Mouse (Mus musculus): ENCODE measurements around the gene Col6a2.

The Col6a2 gene

GRCm38 (mm10) chr10:76636026-76636425 lies 12.6 kb upstream of the Col6a2 start:
- DNase-seq (ENCODE audit: low spot score), result no peak

GRCm38 (mm10) chr10:76634584-76634983 lies 11.2 kb upstream of the Col6a2 start:
- no peak for DNase-seq (ENCODE audit: low spot score)

GRCm38 (mm10) chr10:76634094-76634571 lies 10.7 kb upstream of the Col6a2 start:
- no peak for DNase-seq (ENCODE audit: low spot score)

GRCm38 (mm10) chr10:76632630-76633029 lies 9.2 kb upstream of the Col6a2 start:
- DNase-seq (ENCODE audit: low spot score), result no peak

GRCm38 (mm10) chr10:76630657-76631056 lies 7.2 kb upstream of the Col6a2 start:
- DNase-seq (ENCODE audit: low spot score), result no peak

GRCm38 (mm10) chr10:76627714-76628113 lies 4.3 kb upstream of the Col6a2 start:
- DNase-seq (ENCODE audit: low spot score), result no peak

- DNase-seq (ENCODE audit: low spot score), result no peak
Measured at GRCm38 (mm10) chr10:76624903-76625302, 1.5 kb upstream of the Col6a2 start.

GRCm38 (mm10) chr10:76623734-76624133 lies 304 bp upstream of the Col6a2 start:
- no peak for DNase-seq (ENCODE audit: low spot score)

GRCm38 (mm10) chr10:76622411-76622810 lies 1.0 kb downstream of the Col6a2 start:
- no peak for DNase-seq (ENCODE audit: low spot score)

GRCm38 (mm10) chr10:76612473-76612872 lies 11.0 kb downstream of the Col6a2 start:
- DNase-seq (ENCODE audit: low spot score), result no peak

GRCm38 (mm10) chr10:76602690-76603089 lies 20.7 kb downstream of the Col6a2 start:
- no peak for DNase-seq (ENCODE audit: low spot score)

- no peak for DNase-seq (ENCODE audit: low spot score)
Measured at GRCm38 (mm10) chr10:76596338-76596737, 27.1 kb downstream of the Col6a2 start.

GRCm38 (mm10) chr10:76590197-76590596 lies 33.2 kb downstream of the Col6a2 start:
- DNase-seq (ENCODE audit: low spot score), result no peak

- DNase-seq (ENCODE audit: low spot score), result no peak
Measured at GRCm38 (mm10) chr10:76586190-76586589, 37.2 kb downstream of the Col6a2 start.

- no peak for DNase-seq (ENCODE audit: low spot score)
Measured at GRCm38 (mm10) chr10:76584138-76584537, 39.3 kb downstream of the Col6a2 start.

GRCm38 (mm10) chr10:76576920-76577319 lies 46.5 kb downstream of the Col6a2 start:
- DNase-seq (ENCODE audit: low spot score), result no peak

GRCm38 (mm10) chr10:76575374-76575773 lies 48.1 kb downstream of the Col6a2 start, which contains the start of gene Ftcd:
TSS of gene Ftcd (plus strand) at chr10:76575648.
- no peak for DNase-seq (ENCODE audit: low spot score)

- no peak for DNase-seq (ENCODE audit: low spot score)
Measured at GRCm38 (mm10) chr10:76572151-76572550, 51.3 kb downstream of the Col6a2 start.

- DNase-seq (ENCODE audit: low spot score), result no peak
Measured at GRCm38 (mm10) chr10:76571070-76571469, 52.4 kb downstream of the Col6a2 start.

- no peak for DNase-seq (ENCODE audit: low spot score)
Measured at GRCm38 (mm10) chr10:76569996-76570685, 53.3 kb downstream of the Col6a2 start.

- no peak for DNase-seq (ENCODE audit: low spot score)
Measured at GRCm38 (mm10) chr10:76561972-76562371, 61.5 kb downstream of the Col6a2 start, which contains the start of gene Spatc1l. TSS of gene Spatc1l (plus strand) at chr10:76562272.

- DNase-seq (ENCODE audit: low spot score), result no peak
Measured at GRCm38 (mm10) chr10:76554061-76554460, 69.4 kb downstream of the Col6a2 start.

GRCm38 (mm10) chr10:76551556-76551955 lies 71.9 kb downstream of the Col6a2 start:
- DNase-seq (ENCODE audit: low spot score), result no peak

GRCm38 (mm10) chr10:76550458-76550857 lies 73.0 kb downstream of the Col6a2 start:
- DNase-seq (ENCODE audit: low spot score), result no peak
